Comparison of ENCODE assay signal across 19 mouse cellular contexts in genomic region chr13:21418865-21419264, GRCm38 (mm10). TPM values are rescaled to one million over a fixed set of nuclear protein-coding genes. Genes with fewer than 3 reads are reported as not detected.
DNase-seq lines count a peak whose midpoint lies in the region; ATAC-seq and TF ChIP-seq lines count a peak whose summit lies in the region.
"Had no signal": no experiment of that assay in that cellular context is flagged by ENCODE, and none has a peak within 500 bp of the region (broad histone marks: within the 10 kb centered on the region; RNA-seq: fewer than 3 reads in every experiment).

No protein-coding gene starts in this region.

- 18% methylated on average over 6 of the region's 6 CpGs for WGBS in liver, embryonic 12.5 days (ENCODE audit: insufficient replicate concordance)
- WGBS in kidney, embryonic 15.5 days = 71% methylated on average over 6 of the region's 6 CpGs

- peak overlapping the region; percentile 92 for H3K27ac ChIP-seq in liver, embryonic 12.5 days
- no peak overlapping the region for H3K27ac ChIP-seq in kidney, embryonic 15.5 days
- H3K27ac ChIP-seq: embryonic facial prominence, embryonic 13.5 days; heart, embryonic 15.5 days; layer of hippocampus, adult 2 months; limb, embryonic 10.5 days; midbrain, embryonic 15.5 days had no signal

- no peaks in the 10 kb centered on the region for H3K9me3 ChIP-seq in liver, embryonic 12.5 days (replicated peaks)
- H3K9me3 ChIP-seq in kidney, embryonic 15.5 days (replicated peaks) = no peaks in the 10 kb centered on the region
- H3K9me3 ChIP-seq: embryonic facial prominence, embryonic 13.5 days; G1E; heart, embryonic 15.5 days; limb, embryonic 10.5 days; midbrain, embryonic 15.5 days had no signal

- no peak for TF ChIP-seq POLR2A in myocyte (IDR thresholded peaks at IDR 0.05; ENCODE audit: insufficient read length, low read depth)

- H3K4me3 ChIP-seq in liver, embryonic 12.5 days = no peak overlapping the region
- no peak overlapping the region for H3K4me3 ChIP-seq in myocyte
- no peak overlapping the region for H3K4me3 ChIP-seq in kidney, embryonic 15.5 days (replicated peaks)
- H3K4me3 ChIP-seq: embryonic facial prominence, embryonic 13.5 days; heart, embryonic 15.5 days; layer of hippocampus, adult 2 months; limb, embryonic 10.5 days; midbrain, embryonic 15.5 days had no signal

- H3K4me1 ChIP-seq in liver, embryonic 12.5 days = peaks cover 77% of the 10 kb centered on the region
- H3K4me1 ChIP-seq in kidney, embryonic 15.5 days = no peaks in the 10 kb centered on the region
- H3K4me1 ChIP-seq: embryonic facial prominence, embryonic 13.5 days; limb, embryonic 10.5 days; midbrain, embryonic 15.5 days had no signal

- peak; percentile 28 for DNase-seq in MEL-GATA-1-ER (ENCODE audit: extremely low read depth, low read depth)
- no peak for DNase-seq in kidney, postnatal 25 days
- DNase-seq in adrenal gland, adult 8-10 months = no peak
- DNase-seq: adrenal gland, adult 2 months; cerebellum, adult 9-10 months; lung, adult 2 months; lung, postnatal 36 days; thymus, postnatal 25 days had no signal

- H3K27me3 ChIP-seq in liver, embryonic 12.5 days (replicated peaks) = no peaks in the 10 kb centered on the region
- H3K27me3 ChIP-seq in myocyte (ENCODE audit: control insufficient read depth, insufficient read depth, insufficient read length) = no peaks in the 10 kb centered on the region
- H3K27me3 ChIP-seq in kidney, embryonic 15.5 days = no peaks in the 10 kb centered on the region
- H3K27me3 ChIP-seq: embryonic facial prominence, embryonic 13.5 days; heart, embryonic 15.5 days; midbrain, embryonic 15.5 days had no signal

- peak; percentile 84 for ATAC-seq in erythroblast, adult 5-6 weeks (replicated peaks; ENCODE audit: low FRiP score, poor library complexity, severe bottlenecking)
- peak; percentile 95 for ATAC-seq in liver, embryonic 12.5 days
- ATAC-seq in kidney, embryonic 15.5 days (replicated peaks; ENCODE audit: low FRiP score) = no peak; the same call in 1 of the 2 replicates
- ATAC-seq: CD4-positive, CD25-positive, alpha-beta regulatory T cell, adult 4 months; midbrain, embryonic 15.5 days had no signal

- H3ac ChIP-seq in myocyte (ENCODE audit: control insufficient read depth, insufficient read length) = no peak overlapping the region

- H3K4me2 ChIP-seq in liver, embryonic 12.5 days = peak overlapping the region; percentile 56
- peak overlapping the region; percentile 27 for H3K4me2 ChIP-seq in myocyte (ENCODE audit: low read depth)
- H3K4me2 ChIP-seq in kidney, embryonic 15.5 days = no peak overlapping the region
- H3K4me2 ChIP-seq: embryonic facial prominence, embryonic 13.5 days; heart, embryonic 15.5 days; midbrain, embryonic 15.5 days had no signal

- H3K9ac ChIP-seq in liver, embryonic 12.5 days = peak overlapping the region; percentile 59
- no peak overlapping the region for H3K9ac ChIP-seq in kidney, embryonic 15.5 days
- H3K9ac ChIP-seq: embryonic facial prominence, embryonic 13.5 days; heart, embryonic 15.5 days; midbrain, embryonic 15.5 days had no signal

- H3K36me3 ChIP-seq in liver, embryonic 12.5 days = no peaks in the 10 kb centered on the region
- H3K36me3 ChIP-seq in myocyte (ENCODE audit: control insufficient read depth, insufficient read depth) = no peaks in the 10 kb centered on the region
- H3K36me3 ChIP-seq in kidney, embryonic 15.5 days = no peaks in the 10 kb centered on the region
- H3K36me3 ChIP-seq: embryonic facial prominence, embryonic 13.5 days; G1E; heart, embryonic 15.5 days; limb, embryonic 10.5 days; midbrain, embryonic 15.5 days had no signal

- no peaks in the 10 kb centered on the region for H3K79me2 ChIP-seq in myocyte (ENCODE audit: control insufficient read depth, insufficient read depth)

TF ChIP-seq in myocyte, 11 proteins besides CTCF, POLR2A, EP300 and RAD21:
- TF ChIP-seq MYOG (IDR thresholded peaks at IDR 0.05; ENCODE audit: control insufficient read depth in 1 of 3, insufficient read depth in 1 of 3, insufficient read length in 2 of 3, low read depth in 2 of 3) = peak in 1 of 3 experiments; percentile 16
- no peak for TF ChIP-seq MAX (IDR thresholded peaks at IDR 0.05; ENCODE audit: low read depth)
- peak in 2 of 3 experiments; percentile 76 to 80 for TF ChIP-seq MYOD1 (IDR thresholded peaks at IDR 0.05; ENCODE audit: control insufficient read depth in 1 of 3, insufficient read length in 2 of 3, low read depth in 2 of 3)
TF ChIP-seq in myocyte: peak in this region for 2.

RNA-seq across cellular contexts. Expression of gene Zkscan3, which starts 16.3 kb away (rescaled TPM):
- 16.9 and 23.6 TPM in 2 replicates for total RNA-seq in erythroblast, adult 5-6 weeks (2015; ENCODE audit: low replicate concordance)
- total RNA-seq in erythroblast, adult 5-6 weeks (2017; ENCODE audit: low replicate concordance) = 13.9 and 19.9 TPM in 2 replicates
- 34.8 and 36.2 TPM in 2 replicates for polyA plus RNA-seq in liver, embryonic 12.5 days (2016; fragmentation: Nextera tagmentation; extraction: Ambion mirVana)
- polyA plus RNA-seq in myocyte (2012; fragmentation: generic; extraction: Trizol) = 13.6 TPM
- polyA plus RNA-seq in kidney, embryonic 15.5 days (2015; fragmentation: Nextera tagmentation; extraction: Ambion mirVana) = 82.5 and 84.2 TPM in 2 replicates
- 10 to 100 TPM; 55.7 to 74.1 (median 68.0) TPM for total RNA-seq in adrenal gland, adult 8-10 months (2022)

RNA-seq across cellular contexts. Expression of gene Pgbd1, which starts 22.0 kb away (rescaled TPM):
- not detected in 2 replicates for total RNA-seq in erythroblast, adult 5-6 weeks (2015; ENCODE audit: low replicate concordance)
- total RNA-seq in erythroblast, adult 5-6 weeks (2017; ENCODE audit: low replicate concordance) = 1.1 TPM in 1 of 2 replicates, not detected in the other
- 1.6 and 2.1 TPM in 2 replicates for polyA plus RNA-seq in liver, embryonic 12.5 days (2016; fragmentation: Nextera tagmentation; extraction: Ambion mirVana)
- 0.13 TPM for polyA plus RNA-seq in myocyte (2012; fragmentation: generic; extraction: Trizol)
- 3.6 and 3.9 TPM in 2 replicates for polyA plus RNA-seq in kidney, embryonic 15.5 days (2015; fragmentation: Nextera tagmentation; extraction: Ambion mirVana)
- total RNA-seq in adrenal gland, adult 8-10 months (2022) = 1 to 10 TPM in 2 of 4 experiments, under 1 TPM in 2; 0.75 to 1.9 (median 1.1) TPM

RNA-seq across cellular contexts. Expression of gene Zscan26, which starts 34.7 kb away (rescaled TPM):
- 3.8 and 4.8 TPM in 2 replicates for total RNA-seq in erythroblast, adult 5-6 weeks (2015; ENCODE audit: low replicate concordance)
- 1.7 and 2.2 TPM in 2 replicates for total RNA-seq in erythroblast, adult 5-6 weeks (2017; ENCODE audit: low replicate concordance)
- polyA plus RNA-seq in liver, embryonic 12.5 days (2016; fragmentation: Nextera tagmentation; extraction: Ambion mirVana) = 9.1 and 10.4 TPM in 2 replicates
- 6.3 TPM for polyA plus RNA-seq in myocyte (2012; fragmentation: generic; extraction: Trizol)
- 32.6 and 37.0 TPM in 2 replicates for polyA plus RNA-seq in kidney, embryonic 15.5 days (2015; fragmentation: Nextera tagmentation; extraction: Ambion mirVana)
- 10 to 100 TPM; 41.9 to 57.9 (median 51.1) TPM for total RNA-seq in adrenal gland, adult 8-10 months (2022)

RNA-seq across cellular contexts. Expression of gene Nkapl, which starts 49.4 kb away (rescaled TPM):
- 1.3 TPM in 1 of 2 replicates, not detected in the other for total RNA-seq in erythroblast, adult 5-6 weeks (2015; ENCODE audit: low replicate concordance)
- not detected in 2 replicates for total RNA-seq in erythroblast, adult 5-6 weeks (2017; ENCODE audit: low replicate concordance)
- 0.43 and 0.78 TPM in 2 replicates for polyA plus RNA-seq in liver, embryonic 12.5 days (2016; fragmentation: Nextera tagmentation; extraction: Ambion mirVana)
- polyA plus RNA-seq in myocyte (2012; fragmentation: generic; extraction: Trizol) = 0.05 TPM
- polyA plus RNA-seq in kidney, embryonic 15.5 days (2015; fragmentation: Nextera tagmentation; extraction: Ambion mirVana) = 2.0 and 2.9 TPM in 2 replicates
- total RNA-seq in adrenal gland, adult 8-10 months (2022) = 1 to 10 TPM; 1.2 to 2.1 (median 1.8) TPM

RNA-seq across cellular contexts. Expression of gene Zscan12, which starts 56.2 kb away (rescaled TPM):
- 0.84 TPM in 1 of 2 replicates, not detected in the other for total RNA-seq in erythroblast, adult 5-6 weeks (2015; ENCODE audit: low replicate concordance)
- total RNA-seq in erythroblast, adult 5-6 weeks (2017; ENCODE audit: low replicate concordance) = 0.70 and 1.4 TPM in 2 replicates
- polyA plus RNA-seq in liver, embryonic 12.5 days (2016; fragmentation: Nextera tagmentation; extraction: Ambion mirVana) = 5.5 and 5.8 TPM in 2 replicates
- polyA plus RNA-seq in myocyte (2012; fragmentation: generic; extraction: Trizol) = 2.8 TPM
- 12.4 and 12.7 TPM in 2 replicates for polyA plus RNA-seq in kidney, embryonic 15.5 days (2015; fragmentation: Nextera tagmentation; extraction: Ambion mirVana)
- total RNA-seq in adrenal gland, adult 8-10 months (2022) = 10 to 100 TPM in 3 of 4 experiments, 1 to 10 TPM in 1; 9.6 to 12.8 (median 11.1) TPM
